Mouse (Mus musculus) right cerebral cortex, adult 18-20 months (tissue): ENCODE data around the gene Tmem219.

Experiments used
- DNase-seq: peaks from one replicate; pipeline ENCODE4 v3.0.0; 2022; ENCODE audit warnings: mixed read lengths

Tmem219 gene

DNA sequence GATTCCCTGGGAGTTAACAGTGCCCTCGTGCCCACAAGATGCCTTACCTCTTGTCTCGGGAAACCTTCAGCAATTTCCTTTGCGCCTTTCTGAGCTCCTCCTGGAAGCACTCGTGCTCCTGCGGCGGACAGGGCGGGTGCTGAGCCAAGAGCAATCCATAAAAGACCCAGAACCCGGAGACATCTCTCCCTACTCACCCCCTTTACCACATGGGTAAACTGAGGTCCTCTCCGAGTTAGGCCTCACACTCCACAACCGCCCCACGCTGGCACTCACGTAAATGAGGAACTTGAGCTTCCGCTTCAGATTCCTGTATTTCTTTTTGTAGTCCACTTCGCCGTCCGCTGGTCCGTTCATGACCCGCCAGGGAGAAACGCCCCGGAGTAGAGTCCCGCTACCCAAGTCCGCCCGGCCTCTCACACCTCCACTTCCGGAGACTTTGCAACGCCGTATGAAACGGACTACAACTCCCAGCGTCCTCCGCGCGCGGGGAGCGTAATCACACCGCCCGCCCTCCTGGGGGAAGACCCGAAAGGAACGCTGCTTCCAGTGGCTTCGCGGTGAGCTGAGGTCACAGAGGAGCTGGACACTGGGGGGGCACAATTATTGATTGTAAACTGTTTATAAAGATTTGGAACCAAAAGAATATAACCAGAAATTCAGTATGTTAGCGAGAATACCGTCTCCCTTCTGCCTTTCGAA, 61.1 kb downstream of the Tmem219 start, which contains the start of gene Hirip3:
Gene Hirip3 (plus strand): TSS at position 544 of the 702 bp plus-strand sequence.
- DNase-seq, result peak; percentile 97

DNA sequence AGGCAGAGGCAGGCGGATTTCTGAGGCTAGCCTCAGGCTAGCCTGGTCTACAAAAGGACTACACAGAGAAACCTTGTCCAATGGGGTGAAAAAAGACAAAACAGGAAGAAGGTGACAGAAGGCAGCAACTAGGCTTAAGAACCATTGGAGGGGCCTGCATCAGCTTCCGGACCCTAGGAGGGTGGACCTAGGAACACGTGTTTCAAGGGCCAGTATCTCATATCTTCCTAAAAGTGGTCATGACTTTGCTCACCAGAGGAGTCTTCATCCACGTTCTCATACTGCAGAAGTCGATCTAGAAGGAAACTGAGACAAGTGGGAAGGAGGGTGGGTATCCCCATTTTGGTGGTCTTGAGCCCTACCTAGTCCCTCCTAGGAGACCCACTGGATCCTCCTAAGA, 61.7 kb downstream of the Tmem219 start:
- DNase-seq, result no peak

DNA sequence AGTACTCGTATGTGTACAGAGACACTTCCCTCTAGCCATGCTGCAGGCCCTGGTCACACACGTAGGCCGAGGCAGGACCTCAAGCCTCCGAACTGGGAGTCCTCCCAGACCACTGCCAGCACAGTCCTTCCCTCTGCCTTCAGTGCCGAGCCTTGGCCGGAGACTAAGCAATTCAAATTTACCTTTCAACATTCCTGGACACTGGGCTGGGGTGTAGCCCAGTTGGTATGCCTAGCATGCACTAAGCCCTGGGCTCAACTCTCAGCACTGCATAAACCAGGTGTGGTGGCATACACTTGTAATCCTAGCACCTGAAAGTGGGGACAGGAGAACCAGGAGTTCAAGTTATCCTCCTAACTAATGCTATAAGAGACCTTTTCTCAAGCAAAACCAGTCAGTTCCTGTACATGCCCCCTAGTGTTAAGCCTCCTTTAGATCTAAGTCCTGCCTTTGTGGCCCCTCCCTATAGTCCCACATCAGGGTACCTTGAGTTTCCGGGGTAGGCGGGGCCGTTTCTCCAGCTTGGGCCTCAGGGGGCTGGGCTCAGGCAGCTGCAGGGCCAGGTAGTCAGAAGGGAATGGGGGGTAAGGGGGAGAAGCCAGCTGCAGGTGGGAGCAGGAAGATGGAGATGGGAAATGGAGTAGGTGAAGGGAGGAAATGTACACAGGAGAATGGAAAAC, 65.8 kb downstream of the Tmem219 start:
- DNase-seq, result no peak

DNA sequence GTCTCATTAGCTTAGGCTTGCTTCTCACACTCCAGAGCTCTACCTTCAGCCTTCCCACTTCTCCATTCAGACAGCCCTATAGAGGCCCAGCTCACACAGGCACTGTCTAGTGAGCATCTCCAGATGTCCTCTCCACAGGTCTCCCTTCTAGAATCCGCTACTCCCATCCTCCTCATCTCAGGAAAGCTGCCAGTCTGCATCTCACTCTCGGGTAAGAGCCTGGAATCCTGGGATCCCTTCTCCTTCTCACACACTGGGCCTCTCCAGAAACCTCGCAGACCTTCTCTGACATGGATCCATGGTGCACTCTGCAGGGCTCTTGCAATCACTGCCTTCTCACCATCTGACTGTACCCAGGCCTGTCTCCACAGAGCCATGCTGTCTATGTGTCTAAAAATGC, 67.1 kb downstream of the Tmem219 start:
- no peak for DNase-seq

DNA sequence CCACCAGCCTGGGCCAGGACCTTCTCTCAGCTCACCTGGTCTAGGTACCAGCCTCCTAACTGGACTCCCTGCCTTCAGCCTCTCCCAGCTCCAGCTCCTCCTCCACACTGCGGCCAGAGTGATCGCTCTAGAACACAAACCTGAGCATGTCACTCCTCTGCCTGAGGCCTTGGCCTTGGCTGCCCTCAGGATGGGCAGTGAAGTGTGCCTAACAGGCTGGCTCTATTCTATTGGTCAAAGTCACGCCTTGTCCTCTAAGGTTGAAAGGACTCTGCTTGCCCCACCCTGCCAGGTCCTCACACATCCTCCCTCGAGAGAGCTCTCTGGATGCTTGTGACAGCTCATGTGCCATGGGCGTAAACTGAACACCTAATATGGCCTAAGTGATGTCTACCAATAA, 69.3 kb downstream of the Tmem219 start:
- no peak for DNase-seq

DNA sequence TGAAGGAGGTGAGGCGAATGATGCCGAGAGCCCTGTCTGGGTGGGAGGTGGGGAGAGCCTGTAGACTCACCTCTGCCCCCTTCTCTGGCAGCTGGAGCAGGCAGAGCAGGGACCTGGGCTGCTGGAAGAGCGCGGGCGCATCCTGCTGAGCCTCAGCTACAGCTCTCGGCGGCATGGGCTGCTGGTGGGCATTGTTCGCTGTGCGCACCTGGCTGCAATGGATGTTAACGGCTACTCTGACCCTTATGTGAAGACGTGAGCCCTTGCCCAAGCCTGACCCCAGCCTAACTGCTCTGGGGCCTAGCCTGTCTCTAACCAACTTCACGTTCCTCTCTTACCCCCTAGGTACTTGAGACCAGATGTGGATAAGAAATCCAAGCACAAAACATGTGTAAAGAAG, 71.5 kb downstream of the Tmem219 start:
- DNase-seq, result no peak

DNA sequence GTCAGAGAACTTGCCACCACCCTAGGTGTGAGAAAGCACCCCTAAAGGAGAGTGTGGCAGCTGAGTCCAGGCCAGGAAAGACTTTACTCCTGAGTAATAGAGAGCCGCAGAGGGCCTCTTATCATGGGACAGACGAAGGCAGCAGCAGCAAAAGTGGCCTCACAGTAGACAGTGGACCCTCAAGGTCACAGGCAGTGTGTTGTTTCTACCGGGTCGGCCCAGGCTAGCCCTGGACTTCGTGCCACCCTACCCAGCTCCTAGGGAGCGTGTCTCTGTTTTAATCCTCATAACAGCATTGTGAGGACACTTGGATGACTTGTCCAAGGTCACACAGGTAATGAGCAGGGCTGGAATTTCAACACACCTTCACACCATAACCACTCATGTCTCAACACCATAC, 72.6 kb downstream of the Tmem219 start:
- no peak for DNase-seq

DNA sequence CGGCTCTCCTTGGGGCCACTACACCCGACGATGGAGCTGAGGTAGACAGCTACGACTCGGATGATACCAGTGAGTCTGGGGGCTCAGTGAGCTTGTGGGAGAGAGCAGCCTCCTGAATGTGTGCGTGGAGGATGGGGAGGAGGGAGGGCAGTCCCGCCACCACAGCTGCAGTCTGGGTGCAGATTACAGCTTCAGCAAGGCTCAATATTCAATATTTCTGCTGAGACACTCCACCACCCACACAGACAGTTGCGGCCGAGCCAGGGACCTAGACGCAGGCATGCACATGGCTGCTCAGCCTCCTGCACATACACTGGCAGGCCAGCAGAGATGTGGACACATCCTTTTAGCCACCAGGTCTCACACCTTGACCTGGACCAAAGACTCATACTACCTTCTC, 73.9 kb downstream of the Tmem219 start:
- DNase-seq, result peak; percentile 62

DNA sequence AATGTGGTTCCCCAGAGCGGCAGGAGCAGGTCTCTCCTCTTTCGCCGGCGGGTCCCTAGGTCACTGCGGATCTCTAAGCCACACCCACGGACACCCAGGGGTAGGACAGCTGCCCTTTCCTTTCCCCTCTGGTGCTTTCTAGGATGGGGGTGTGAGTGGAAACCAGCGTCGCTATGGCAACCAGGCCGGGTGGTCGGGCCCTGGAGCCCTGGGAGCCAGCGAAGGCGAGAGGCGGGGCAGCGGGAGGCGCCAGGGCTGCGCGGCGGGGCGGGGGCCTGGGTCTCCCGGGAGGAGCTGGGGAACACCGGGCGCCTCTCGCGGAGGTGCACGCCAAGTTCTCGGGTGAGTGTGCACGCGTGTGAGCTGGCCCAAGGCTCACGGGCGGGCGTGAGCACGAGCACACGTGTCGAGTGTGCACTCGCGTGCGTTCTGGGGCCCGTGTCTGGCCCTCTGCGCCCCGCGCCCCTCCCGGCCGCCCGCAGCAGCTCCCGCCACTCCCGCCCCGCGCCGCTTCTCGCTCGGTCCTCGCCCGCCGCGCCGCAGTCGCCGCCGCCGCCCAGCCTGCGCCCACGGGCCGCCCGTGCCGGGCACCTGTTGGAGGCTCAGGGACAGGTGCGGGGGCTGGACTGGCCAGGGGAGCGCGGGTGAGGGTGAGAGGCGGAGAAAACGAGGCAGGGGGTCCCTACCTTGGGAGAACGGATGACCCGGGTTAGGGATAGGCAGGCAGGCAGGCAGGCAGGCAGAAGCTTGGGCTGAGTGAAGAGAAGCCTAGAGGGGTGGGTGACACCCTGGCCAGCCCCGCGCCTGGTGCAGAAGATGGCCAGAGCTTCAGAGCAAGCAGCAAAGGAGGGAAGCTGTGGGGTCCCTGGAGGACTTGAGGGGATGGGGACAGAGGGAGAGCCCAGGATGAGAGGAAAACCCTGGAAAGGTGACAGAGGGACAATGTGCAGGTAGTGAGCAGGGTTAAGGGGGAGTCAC, 75.0 kb downstream of the Tmem219 start:
- DNase-seq, result no peak

DNA sequence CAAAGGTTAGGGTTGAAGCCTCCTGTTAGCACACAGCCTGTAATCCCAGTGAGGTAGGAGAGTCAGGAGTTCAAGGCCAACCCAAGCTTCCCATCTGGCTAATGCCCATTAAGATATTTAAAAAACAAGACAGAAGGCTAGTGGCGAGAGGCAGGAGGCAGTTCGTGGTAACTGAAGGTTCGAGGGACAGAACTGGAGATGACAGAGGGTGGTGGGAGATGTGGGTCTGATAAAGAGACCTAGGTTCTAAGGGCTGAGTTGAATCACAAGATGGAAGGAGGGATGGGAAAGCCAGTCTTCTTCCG, 75.6 kb downstream of the Tmem219 start, which contains the start of gene Doc2a:
Gene Doc2a (plus strand): TSS at position 301 of the 305 bp plus-strand sequence.
- DNase-seq, result no peak

DNA sequence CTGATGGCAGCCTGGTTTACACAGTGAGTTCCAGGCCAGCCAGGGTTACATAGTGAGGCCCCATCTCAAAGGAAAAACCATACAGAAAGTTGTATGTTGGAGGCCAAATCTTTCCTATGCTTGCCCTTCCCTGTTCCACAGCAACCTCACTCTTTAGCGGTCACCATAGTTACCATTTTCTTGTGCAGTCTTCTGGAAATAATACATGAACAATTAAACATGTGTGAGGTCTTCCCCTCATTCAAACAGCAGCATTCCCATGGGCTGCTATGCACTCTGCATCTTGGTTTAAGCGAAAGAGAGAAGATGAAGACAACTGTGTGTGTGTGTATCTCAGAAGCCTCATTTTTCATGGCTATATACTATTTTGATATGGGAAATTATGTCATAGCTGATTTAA, 77.2 kb downstream of the Tmem219 start:
- DNase-seq, result no peak

DNA sequence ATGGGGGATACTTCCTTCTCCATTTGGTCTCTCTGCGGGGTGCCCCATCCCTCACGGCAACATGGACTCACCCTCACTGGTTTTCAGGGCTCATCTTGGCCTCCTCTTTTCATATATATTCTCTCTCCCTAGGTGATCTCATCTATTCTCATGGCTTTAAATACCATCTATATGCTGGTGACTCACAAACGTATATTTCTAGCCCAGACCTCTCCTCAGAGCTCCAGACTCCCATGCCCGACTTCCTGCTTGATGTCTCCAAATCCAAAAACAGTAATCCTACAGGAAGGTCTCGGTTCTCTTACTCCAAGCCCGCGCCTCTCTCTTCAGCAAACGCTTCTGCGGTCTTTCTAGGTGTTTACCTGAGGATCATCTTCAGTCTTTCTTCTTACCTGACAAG, 79.4 kb downstream of the Tmem219 start:
- DNase-seq, result no peak
